Mouse (Mus musculus) thymus, postnatal 25 days (tissue): ENCODE measurements around the gene Amigo2.

Experiments used
- DNase-seq: peaks from one replicate; pipeline ENCODE4 v3.0.0; 2022

Amigo2 gene

DNA sequence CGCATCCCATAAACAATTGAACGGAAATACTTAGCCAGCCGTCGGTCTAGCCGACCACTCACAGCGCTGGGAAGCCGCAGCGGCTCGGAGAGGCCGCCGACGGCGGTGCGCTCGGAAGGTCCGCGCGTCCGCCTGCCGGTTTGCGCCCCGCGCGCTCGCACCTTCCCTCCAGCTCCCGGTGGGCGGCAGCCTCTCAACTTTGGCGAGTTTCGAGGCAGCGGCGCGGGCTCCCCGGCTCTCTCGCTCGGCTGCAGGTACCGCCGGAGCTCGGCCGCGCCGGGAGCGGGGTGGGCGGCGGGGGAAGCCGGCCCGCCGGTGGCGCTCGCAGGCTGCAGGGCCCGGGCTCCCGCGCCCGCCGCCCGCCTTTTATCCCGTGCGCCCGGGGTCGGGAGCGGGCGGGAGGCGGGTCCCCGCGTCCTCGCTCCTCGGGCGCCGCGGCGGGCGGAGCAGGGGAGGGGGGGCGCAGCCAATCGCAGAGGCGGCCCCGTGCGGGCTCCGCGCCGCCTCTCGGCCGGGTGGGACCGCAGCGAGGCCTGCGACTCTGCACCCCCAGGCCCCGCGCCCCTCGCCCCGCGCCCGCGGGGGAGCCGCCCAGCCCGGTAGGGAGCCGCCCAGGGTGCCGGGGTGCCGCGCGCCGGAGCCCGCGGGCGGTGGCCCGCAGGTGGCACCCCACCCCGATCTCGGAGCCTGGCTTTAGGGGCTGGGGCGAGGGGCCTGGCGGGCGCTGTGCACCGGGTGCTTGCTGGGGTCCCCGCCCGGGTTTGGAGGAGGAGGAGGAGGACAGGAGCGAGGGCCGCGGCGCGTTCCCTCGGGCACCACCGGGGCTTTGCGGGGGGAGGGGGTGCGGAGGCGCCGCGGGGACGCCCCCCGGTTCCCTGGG, at the start of gene Amigo2, which contains the start of gene Pced1b:
Amigo2 (minus strand) TSS at position 377 of the 880 bp plus-strand sequence.
Pced1b (plus strand) TSS at position 197 of the 880 bp plus-strand sequence.
- DNase-seq, result peak; percentile 68

DNA sequence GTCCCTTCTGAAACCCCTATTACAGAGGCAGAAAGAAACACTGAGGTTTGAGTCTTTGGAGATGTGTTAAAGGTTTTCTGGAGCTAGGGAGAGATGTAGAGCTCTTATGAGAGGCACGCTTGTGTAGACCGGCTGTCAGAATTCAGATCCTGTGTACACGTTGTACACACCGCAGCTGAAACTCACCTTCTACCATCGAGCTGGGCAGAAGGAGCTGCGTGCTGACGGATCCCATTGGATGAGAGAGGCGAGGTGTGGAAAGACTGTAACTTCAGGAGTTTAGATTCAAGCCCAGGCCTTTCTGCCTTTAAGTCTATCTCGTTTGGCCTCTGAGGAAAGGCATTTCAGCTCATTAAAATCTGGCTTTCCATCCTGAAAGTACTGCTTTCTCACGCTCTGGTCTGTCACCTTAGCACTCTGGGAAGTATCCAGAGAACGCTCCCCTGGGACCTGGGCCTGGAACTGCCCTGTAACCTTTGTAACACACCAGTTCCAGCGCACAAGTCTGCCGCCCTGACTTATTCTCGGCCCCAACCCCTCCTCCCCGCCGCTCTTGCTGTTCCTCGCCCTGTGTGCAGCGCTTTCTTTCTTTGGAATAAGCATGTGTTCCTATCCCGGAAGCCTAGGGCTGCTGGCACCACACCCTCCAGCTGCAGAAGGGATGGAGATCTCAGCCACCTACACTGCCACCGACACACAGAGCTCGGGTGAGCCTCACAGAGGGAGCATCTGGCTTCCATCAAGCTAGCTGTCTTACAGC, 44.4 kb upstream of the Amigo2 start:
- DNase-seq, result no peak

DNA sequence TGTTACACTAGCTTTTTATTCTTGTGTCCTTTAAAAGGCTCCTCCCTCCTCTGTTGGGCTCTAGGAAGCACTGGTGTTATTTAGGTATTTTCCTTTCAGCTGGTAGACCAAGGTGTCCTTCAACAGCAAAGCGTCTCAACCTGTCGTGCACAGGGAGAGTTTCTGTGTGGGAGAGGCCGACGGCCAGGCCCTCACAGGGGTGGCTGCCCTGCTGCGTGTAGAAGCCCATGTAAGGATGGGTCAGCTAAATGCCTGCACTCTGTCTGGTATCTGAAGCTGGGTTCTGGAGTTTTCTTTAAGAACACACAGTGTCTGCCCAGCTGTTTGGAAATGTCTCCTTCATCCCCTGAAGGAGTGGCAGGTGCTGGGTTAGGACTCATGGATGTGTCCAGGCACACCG, 43.3 kb upstream of the Amigo2 start:
- DNase-seq, result no peak

DNA sequence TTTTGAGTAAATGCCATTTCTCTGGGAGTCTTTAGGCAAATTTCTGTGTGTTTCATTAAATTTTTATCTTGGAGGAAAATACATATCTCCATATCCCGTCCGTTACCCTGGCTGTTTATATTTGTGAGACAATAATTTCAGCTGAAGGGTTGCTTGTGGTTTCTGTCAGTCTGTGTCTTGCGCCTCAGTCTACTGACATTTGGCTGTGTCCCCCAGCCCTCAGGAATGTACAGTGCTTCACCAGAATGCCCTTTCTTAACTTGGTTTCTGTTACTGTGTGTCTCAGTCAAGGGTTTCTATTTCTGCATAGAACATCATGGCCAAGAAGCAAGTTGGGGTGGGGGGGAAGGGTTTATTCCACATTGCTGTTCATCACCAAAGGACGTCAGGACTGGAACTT, 42.1 kb upstream of the Amigo2 start:
- DNase-seq, result no peak

DNA sequence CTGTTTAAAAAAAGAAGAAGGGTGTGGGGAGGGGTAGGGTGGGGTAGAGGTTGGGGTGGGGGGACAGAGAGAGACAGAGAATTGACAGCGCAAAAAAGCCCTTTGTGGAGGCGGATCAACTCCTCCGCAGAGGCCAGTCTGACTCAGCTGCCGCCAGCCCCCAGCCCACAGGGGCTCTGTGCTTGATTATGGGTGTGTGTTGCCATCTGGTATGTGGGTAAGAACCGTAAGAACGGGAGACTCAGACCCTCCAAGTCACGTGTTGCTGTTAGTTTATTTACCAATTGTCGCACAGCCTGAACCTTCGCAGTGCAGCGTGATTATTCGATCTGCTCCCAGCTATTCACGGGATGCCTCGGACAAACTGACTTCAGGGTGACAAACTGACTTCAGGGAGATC, 41.6 kb upstream of the Amigo2 start:
- DNase-seq, result no peak

DNA sequence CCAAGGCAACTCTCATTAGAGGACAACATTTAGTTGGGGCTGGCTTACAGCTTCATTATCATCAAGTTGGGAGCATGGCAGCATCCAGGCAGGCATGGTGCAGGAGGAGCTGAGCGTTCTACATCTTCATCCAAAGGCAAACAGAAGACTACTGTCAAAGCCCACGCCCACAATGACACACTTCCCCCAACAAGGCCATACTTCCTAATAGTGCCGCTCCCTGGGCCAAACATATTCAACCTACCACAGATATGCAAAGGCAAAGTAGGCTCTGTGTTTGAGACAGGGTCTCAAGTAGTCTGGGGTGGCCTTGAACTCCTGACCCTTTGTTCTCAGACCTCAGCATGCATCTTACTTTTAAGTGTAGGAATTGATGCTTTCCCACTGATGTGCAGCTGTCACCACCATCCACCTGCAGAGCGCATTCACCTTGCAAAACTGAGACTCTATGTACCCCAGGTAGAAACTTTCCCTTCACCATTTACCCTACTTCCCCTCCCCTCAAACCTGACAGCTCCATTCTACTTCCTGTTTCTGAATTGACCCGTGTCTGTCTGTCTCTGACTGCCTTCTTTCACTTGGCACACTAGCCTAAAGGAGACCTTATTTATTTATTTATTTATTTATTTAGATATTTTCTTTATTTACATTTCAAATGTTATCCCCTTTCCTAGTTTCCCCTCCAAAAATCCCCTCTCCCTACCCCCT, 40.5 kb upstream of the Amigo2 start:
- no peak for DNase-seq

DNA sequence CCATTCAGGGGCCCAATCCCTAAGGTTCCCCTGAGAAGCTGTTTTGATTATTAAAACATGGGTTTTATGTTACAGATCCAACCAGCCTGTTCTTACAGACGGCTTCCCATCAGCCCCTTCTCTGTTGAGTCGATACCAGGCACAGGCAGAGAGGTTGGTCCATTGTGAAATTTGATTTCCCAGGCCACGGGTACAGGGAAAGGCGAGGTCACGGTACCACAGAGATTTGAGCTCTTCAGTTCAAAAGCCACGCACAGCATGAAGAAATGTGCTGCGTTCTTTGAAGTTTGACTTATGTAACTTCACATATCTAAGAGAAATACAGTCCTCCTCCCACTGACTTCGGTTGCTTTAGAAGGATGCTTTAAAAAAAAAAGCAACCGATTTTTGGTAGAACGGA, 39.6 kb upstream of the Amigo2 start:
- DNase-seq, result no peak

DNA sequence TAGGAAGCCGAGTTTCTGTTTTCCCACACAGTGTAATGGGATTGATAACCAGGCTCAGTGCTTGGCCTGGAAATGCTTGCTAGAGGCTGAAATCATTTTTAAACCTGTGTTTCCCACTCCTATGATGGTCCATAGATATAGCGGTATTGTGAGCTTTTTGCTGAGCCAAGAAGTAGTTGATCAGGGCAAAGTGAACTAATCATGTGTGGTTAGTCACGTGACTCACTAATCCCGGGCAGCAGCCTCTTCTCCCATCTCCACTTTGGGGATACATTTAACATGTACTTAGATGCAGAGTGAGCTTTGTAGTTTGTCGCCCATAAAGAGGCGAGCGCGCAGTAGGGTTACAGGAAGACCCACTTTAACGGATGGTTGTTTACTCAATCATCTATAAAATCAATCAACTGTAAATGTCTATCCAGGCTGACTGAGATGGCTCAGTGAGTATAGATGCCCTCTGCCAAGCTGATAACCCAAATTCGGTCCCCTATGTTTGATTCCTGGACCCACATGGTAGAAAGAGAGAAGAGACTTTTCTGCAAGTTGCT, 38.7 kb upstream of the Amigo2 start:
- no peak for DNase-seq

DNA sequence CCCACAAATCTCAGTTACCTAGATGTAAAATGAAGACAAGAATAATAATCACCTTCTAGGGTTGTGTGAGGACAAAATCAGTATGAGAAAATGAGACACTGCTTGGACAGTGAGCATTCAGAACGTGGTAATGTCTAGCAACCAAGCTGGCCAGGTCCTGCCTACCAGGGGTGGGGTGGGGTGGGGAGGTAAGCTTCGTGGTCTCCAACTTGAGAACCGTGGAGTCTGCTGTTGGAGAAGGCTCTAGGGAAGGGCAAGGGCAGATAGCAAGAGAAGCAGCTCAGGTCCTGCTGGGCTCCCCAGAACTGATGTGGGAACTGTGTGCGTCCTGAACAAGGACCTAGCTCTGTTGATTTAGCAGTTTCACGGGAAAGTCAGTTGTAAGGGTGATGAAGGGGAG, 37.1 kb upstream of the Amigo2 start:
- DNase-seq, result no peak

DNA sequence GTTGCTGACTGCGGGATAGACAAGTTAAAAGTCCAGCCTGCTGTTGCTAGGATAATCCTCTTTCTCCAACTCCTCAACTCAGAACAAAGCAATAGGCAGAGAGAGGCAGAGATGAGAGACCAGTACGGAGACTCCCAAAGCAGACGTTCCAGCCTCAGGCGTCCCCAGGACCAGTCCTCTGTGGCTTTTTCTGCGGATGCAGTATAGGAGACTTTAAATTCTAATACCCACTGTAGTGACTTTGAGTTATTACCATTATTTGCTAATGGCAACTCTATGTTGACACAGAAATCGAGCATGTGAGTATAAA, 35.4 kb upstream of the Amigo2 start:
- DNase-seq, result no peak

DNA sequence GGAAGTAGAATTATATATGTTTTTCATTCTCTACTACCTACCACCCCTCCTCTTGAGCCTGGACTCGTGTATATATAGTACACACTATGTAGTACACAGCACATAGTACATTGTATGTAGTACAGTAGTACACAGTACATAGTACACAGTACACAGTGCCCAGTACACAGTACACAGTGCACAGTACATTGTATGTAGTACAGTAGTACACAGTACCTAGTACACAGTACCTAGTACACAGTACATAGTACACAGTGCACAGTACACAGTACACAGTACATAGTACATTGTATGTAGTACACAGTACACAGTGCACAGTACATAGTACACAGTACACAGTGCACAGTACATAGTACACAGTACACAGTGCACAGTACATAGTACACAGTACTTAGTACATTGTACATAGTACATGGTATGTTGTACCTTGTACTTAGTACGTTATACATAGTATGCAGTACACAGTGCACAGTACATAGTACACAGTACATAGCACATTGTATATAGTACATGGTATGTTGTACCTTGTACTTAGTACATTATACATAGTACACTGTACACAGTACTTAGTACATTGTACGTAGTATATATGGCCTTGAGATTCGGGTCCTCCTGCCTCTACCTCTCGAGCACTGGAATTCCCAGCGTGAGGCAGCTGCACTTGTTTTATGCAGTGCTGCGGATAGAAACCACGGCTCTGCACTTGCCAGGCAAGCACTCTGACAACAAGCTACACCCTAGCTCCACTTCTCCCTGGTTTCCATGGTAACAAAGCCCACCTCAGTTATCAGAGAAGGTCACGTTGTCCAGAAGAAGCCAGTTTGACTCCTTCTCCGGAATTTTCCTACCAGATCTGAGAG, 34.9 kb upstream of the Amigo2 start:
- DNase-seq, result no peak

DNA sequence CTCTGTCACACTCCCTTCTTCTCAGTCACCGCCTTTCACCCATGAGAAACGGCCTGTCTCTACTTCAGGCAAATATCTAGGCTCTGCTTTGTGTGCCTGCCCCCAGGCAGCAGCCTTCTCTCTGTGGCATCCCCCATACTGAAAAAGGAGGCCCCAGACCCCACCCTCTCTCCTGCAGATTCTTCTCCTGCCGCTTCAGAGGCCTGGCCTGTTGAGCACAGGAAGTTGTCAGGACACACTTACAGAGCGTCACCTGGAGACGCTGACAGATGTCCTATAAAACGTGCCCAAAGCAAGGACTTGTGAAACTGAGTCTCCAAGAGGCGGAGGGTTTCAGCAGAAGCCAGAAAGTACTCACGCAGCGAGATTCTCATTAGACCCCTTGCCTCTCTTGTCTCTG, 33.7 kb upstream of the Amigo2 start:
- DNase-seq, result no peak

DNA sequence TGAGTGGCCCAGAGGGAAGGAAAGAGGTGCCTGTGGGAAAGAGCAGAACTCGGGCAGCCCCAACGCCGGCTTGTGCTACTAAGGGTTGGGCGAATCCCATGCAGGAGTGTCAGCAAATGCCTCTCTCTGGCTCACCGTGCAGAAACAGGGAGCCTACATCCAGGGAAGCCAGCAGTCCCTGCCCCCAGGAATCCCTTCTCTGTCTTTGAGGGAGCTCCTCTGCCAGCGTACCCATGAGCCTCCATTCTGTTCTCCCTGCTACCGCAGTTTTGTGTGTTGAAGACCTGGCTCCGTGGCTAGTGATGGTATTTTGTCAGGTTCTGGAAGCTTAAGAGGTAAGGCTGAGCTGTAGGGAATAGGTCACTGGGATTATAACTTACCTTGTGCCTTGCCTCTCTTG, 33.0 kb upstream of the Amigo2 start:
- no peak for DNase-seq

DNA sequence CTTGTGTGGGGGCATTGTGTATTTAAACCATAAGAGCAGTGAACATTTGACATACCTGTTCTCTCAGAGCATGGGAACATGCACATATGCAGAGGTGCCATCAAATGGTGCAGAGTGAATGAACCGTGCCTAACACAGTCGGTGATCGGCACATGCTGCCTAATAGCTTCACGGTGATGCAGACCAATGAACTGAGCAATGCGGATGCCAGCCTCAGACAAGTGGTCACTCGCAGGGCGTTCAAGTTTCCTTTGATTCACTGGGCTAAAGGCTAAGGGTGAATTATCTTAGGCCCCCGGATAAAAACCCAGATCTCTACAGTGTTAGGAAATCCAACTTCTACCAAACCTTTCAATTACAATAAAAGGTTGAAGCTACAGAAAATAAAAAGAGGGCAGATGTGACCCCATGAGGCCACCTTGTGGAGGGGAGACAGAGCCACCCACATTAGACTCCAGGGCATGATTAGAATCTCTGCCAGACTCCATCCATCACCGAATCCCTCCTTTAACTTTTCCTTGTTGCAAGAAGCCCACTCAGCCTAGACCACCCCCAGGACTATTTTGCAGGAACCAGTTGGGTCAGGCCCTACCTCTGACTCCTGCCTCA, 31.4 kb upstream of the Amigo2 start:
- DNase-seq, result no peak

DNA sequence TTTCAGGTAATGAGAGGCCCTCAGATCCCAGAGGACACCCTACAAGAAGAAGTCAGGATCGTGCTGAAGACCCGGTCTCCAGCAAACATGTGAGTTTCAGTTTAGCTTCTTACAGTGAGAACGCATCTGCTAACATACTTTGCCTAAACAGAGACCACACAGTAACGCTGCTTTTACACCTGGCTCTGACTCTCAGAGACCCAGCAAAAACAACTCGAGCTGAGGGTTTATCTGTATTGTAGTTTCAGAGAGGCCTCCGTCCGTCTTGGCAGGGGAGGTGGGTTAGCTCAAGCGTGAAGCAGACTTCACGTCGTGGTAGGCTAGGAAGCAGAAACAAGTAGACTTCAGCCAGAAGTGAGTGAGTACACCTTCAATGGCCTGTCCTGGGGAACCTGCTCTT, 30.2 kb upstream of the Amigo2 start:
- DNase-seq, result no peak

DNA sequence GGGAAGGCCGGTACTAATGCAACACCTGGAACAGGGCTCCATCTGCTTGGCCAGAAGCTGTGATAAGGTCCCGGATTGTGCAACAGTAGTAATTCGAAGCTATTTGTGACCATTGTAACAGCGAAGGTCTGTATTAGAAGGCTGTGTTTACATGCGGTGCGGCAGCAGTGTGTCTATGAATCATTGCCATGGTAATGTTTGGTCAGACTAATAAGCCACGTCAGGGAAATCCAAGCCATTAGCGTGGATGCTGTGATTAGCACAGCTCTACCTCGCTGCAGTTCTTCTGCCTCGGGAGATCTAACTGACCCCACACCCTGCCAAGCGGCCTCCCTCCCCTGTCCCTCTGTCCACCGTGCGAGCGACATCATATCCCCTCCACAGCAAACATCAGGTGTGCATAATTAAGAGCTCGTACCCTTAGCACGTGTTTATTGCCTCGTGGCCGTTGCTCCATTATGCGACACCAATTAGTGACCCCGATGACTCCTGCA, 29.6 kb upstream of the Amigo2 start:
- no peak for DNase-seq

DNA sequence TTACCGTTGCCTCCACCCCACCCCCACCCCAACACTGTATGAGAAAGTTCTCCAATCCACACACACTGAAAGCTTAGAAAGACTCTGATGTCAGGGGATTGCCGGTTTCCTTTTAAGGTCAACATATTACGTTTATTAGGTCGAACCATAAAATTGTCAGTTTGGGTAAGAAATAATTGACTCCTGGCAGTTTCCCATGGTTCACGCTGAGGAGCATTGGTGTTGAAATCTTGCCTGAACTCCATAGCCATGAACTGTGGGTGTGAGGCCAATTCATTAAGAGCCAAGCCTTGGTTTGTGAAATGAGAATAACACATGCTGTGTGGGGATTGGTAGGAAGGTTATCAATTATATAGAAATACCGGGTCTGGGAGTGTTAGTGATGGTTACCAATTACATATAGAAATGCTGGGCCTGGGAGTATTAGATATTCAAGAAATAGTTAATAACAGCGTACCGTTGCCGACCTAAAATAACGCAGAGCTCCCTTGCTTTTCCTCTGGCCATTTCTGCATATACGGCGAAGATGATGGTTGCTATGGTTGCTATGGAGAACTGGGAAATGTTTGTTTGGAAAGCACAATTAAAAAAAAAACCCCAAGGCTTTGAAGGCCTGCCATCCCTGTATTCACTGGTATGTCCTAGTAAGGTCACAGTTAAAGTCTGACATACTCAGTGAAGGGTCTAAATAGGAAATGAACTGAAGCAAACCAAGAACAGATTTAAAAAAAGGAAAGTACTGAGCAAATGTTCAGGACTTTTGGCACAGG, 28.7 kb upstream of the Amigo2 start:
- DNase-seq, result no peak

DNA sequence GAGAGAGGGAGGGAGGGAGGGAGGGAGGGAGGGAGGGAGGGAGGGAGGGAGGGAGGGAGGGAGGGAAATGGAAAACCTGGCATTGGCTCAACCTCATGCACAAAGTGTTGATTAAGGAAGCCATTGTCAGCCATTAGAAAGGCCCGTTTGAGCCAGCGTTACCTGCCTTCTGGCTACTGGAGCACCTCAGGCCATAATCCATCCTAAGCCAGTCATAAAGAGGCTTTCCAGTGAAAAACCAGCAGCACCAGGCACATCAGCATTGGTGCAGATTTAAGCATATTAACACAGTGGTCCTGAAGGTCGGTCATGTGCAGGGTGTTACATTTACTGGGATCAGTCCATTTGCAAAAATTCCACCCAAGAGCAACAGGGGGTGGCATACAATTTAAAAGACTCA, 25.7 kb upstream of the Amigo2 start:
- no peak for DNase-seq

DNA sequence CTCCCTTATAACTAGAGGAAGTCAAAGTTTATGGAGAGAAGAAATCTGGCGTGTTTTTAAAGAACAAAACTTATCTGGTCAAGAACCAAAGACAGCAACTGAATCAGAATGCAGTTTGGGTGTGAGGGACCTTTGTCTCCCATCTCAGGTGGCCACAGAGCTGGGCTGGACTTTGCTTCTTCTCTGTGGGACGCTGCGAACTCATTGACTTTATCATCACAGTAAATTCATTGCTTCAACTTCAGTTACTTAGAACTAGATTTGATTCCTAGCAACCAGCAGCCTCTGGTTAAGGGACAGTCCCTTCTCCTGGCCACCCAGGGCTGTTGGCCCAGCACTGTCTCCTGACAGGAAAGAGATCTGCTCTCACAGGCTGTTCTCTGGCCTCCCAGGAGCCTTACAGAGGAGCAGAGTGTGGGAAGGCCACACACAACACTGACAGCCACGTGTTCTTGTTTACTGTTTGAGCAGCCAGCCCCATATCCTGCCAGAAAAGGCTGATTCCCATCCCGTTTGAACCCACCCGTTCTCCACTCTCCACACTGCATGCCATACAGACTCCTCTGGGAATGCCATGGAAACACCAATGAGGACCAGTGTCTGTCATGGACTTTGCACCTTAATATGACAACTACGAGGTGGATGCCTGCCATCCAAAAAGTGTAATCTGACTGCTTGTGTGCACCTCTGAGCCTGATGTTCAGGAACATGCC, 25.1 kb upstream of the Amigo2 start:
- DNase-seq, result no peak

DNA sequence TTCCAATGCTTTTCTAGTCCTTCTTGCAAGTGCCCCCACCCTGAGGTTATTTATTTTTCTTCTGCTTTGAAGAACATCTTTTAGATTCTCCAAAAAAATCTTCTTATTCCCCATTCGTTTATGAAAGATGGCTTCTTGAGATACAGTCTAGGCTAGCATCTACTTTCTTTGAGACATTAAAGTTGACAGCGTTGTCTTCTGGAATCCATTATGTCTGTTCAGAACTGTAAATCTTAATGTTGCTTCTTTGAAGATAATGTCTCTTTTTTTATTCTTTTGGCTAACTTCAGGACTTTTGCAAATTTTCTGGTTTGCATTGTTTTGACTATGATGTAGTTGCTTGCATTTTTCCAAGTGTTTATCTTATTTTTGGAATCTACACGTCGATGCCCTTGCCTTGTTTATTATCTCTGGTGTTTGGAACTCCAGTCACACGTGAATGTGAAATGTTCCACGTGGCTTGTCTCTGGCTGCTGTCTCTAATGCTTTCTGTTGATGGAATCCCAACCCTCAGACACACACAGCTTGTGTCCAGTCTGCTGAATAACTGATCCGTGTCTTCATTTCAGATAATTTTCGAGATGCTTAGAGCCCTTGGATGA, 20.1 kb upstream of the Amigo2 start:
- no peak for DNase-seq
